Mouse (Mus musculus) midbrain, embryonic 13.5 days (tissue): ENCODE data around the gene Hgfac. TPM values are rescaled to one million over a fixed set of nuclear protein-coding genes. Genes with fewer than 3 reads are reported as not detected.

Source experiments
- ATAC-seq: fragments of 200-750 bp; cut with Nextera tagmentation; 2 replicates; pipeline ENCODE4 v1.8.0; 2017; ENCODE audit warnings: mild to moderate bottlenecking, moderate TSS enrichment, moderate library complexity
- H3K27ac ChIP-seq: fragments of 300-500 bp; sonication (generic); 2 replicates; pipeline ENCODE4 v1.5.1; 2015; ENCODE audit warnings: inconsistent platforms, mild to moderate bottlenecking, moderate library complexity
- H3K27me3 ChIP-seq: fragments of 300-500 bp; sonication (generic); 2 replicates; pipeline ENCODE4 v1.6.1; 2015; ENCODE audit warnings: mild to moderate bottlenecking, inconsistent platforms
- H3K36me3 ChIP-seq: fragments of 300-500 bp; sonication (generic); 2 replicates; pipeline ENCODE4 v1.6.1; 2015; ENCODE audit warnings: mild to moderate bottlenecking, inconsistent platforms
- H3K4me1 ChIP-seq: fragments of 300-500 bp; sonication (generic); replicated peaks from 2 replicates; pipeline ENCODE4 v1.6.1; 2015; ENCODE audit warnings: inconsistent platforms
- H3K4me2 ChIP-seq: fragments of 300-500 bp; sonication (generic); replicated peaks from 2 replicates; pipeline ENCODE4 v1.6.1; 2015; ENCODE audit warnings: moderate library complexity, mild to moderate bottlenecking, inconsistent platforms
- H3K4me3 ChIP-seq: fragments of 300-500 bp; sonication (generic); replicated peaks from 2 replicates; pipeline ENCODE4 v1.5.1; 2015; ENCODE audit warnings: mild to moderate bottlenecking, inconsistent platforms
- H3K9ac ChIP-seq: fragments of 300-500 bp; sonication (generic); replicated peaks from 2 replicates; pipeline ENCODE4 v1.6.1; 2015; ENCODE audit warnings: mild to moderate bottlenecking, inconsistent platforms
- H3K9me3 ChIP-seq: fragments of 300-500 bp; sonication (generic); 2 replicates; pipeline ENCODE4 v1.6.1; 2016; ENCODE audit warnings: mild to moderate bottlenecking, inconsistent platforms
- WGBS: fragments of 180-500 bp; shearing (Covaris S2); methylation state at CpG from one replicate; pipeline ENCODE4 v1.1.7; 2015; 5-methylcytosine and 5-hydroxymethylcytosine counted together
- microRNA-seq: library from miRNA; unstranded; fragments of <30 nt; microRNA quantifications from one replicate; pipeline ENCODE4, GENCODE M21; 2016
- polyA plus RNA-seq: library from polyadenylated mRNA; unstranded; fragments of >200 nt; fragmentation: Nextera tagmentation; extraction: Ambion mirVana; gene quantifications from 2 replicates; pipeline ENCODE4 v1.2.1, GENCODE M21; 2015

The Hgfac gene
- polyA plus RNA-seq, 1 experiment from 2014 or later, result 1.0 TPM

- Histone ChIP-seq H3K27me3 (no peaks in the 10 kb centered on the region), H3K9ac (no peak overlapping the region), H3K27ac (no peak overlapping the region), H3K4me1 (peaks cover 16% of the 10 kb centered on the region; the same call in 1 of the 2 replicates), H3K36me3 (no peaks in the 10 kb centered on the region), H3K4me3 (no peak overlapping the region), H3K9me3 (no peaks in the 10 kb centered on the region), H3K4me2 (no peak overlapping the region)
- ATAC-seq, result no peak
- 82% methylated on average over 11 of the region's 11 CpGs for WGBS
Observed at GRCm38 (mm10) chr5:35073235-35073634, 31.9 kb downstream of the Hgfac start.

- H3K9ac ChIP-seq, result no peak overlapping the region
- H3K36me3 ChIP-seq, result no peaks in the 10 kb centered on the region
- H3K4me1 ChIP-seq, result peaks cover 18% of the 10 kb centered on the region
- H3K4me2 ChIP-seq, result no peak overlapping the region
- H3K27ac ChIP-seq, result no peak overlapping the region
- H3K9me3 ChIP-seq, result no peaks in the 10 kb centered on the region
- ATAC-seq, result no peak
- WGBS, result 72% methylated on average over 9 of the region's 9 CpGs
- H3K27me3 ChIP-seq, result peaks cover 5% of the 10 kb centered on the region; the same call in 1 of the 2 replicates
- H3K4me3 ChIP-seq, result no peak overlapping the region
Observed at GRCm38 (mm10) chr5:35073992-35074391, 32.7 kb downstream of the Hgfac start.

- Histone ChIP-seq H3K36me3 (no peaks in the 10 kb centered on the region), H3K27ac (no peak overlapping the region), H3K27me3 (peaks cover 14% of the 10 kb centered on the region), H3K4me1 (peaks cover 12% of the 10 kb centered on the region), H3K4me2 (no peak overlapping the region), H3K9ac (no peak overlapping the region), H3K9me3 (no peaks in the 10 kb centered on the region), H3K4me3 (no peak overlapping the region)
- 89% methylated on average over 1 of the region's 1 CpGs for WGBS
- no peak for ATAC-seq
Observed at GRCm38 (mm10) chr5:35076369-35076768, 35.1 kb downstream of the Hgfac start.

GRCm38 (mm10) chr5:35079101-35079500 lies 37.8 kb downstream of the Hgfac start:
- Histone ChIP-seq H3K27me3 (peaks cover 14% of the 10 kb centered on the region), H3K9ac (no peak overlapping the region), H3K36me3 (no peaks in the 10 kb centered on the region), H3K9me3 (no peaks in the 10 kb centered on the region), H3K4me1 (peaks cover 10% of the 10 kb centered on the region), H3K27ac (no peak overlapping the region), H3K4me3 (no peak overlapping the region), H3K4me2 (no peak overlapping the region)
- no peak for ATAC-seq
- WGBS, result 36% methylated on average over 18 of the region's 18 CpGs

GRCm38 (mm10) chr5:35084913-35085312 lies 43.6 kb downstream of the Hgfac start:
- H3K9me3 ChIP-seq, result no peaks in the 10 kb centered on the region
- H3K4me3 ChIP-seq, result no peak overlapping the region
- H3K4me2 ChIP-seq, result no peak overlapping the region
- no peaks in the 10 kb centered on the region for H3K27me3 ChIP-seq
- no peaks in the 10 kb centered on the region for H3K36me3 ChIP-seq
- H3K9ac ChIP-seq, result no peak overlapping the region
- WGBS, result 72% methylated on average over 3 of the region's 3 CpGs
- H3K27ac ChIP-seq, result no peak overlapping the region
- H3K4me1 ChIP-seq, result no peaks in the 10 kb centered on the region
- ATAC-seq, result no peak

GRCm38 (mm10) chr5:35088785-35089613 lies 47.7 kb downstream of the Hgfac start:
- WGBS, result 71% methylated on average over 9 of the region's 9 CpGs
- Histone ChIP-seq H3K9ac (no peak overlapping the region), H3K4me3 (no peak overlapping the region), H3K27ac (no peak overlapping the region), H3K36me3 (peaks cover 35% of the 10 kb centered on the region), H3K9me3 (no peaks in the 10 kb centered on the region), H3K4me1 (no peaks in the 10 kb centered on the region), H3K27me3 (no peaks in the 10 kb centered on the region), H3K4me2 (no peak overlapping the region)
- ATAC-seq, result 0 out of 2 replicates have a peak, but pooled peaks have one; percentile 27

GRCm38 (mm10) chr5:35089614-35089963 lies 48.3 kb downstream of the Hgfac start:
- WGBS, result 79% methylated on average over 5 of the region's 5 CpGs
- no peak overlapping the region for H3K27ac ChIP-seq
- no peak for ATAC-seq

GRCm38 (mm10) chr5:35091636-35092035 lies 50.3 kb downstream of the Hgfac start:
- no peaks in the 10 kb centered on the region for H3K9me3 ChIP-seq
- no peak overlapping the region for H3K27ac ChIP-seq
- no peak overlapping the region for H3K4me3 ChIP-seq
- ATAC-seq, result no peak
- no peak overlapping the region for H3K9ac ChIP-seq
- no peak overlapping the region for H3K4me2 ChIP-seq
- 88% methylated on average over 3 of the region's 3 CpGs for WGBS
- no peaks in the 10 kb centered on the region for H3K27me3 ChIP-seq
- no peaks in the 10 kb centered on the region for H3K4me1 ChIP-seq
- H3K36me3 ChIP-seq, result peaks cover 59% of the 10 kb centered on the region

More at GRCm38 (mm10) chr5:35089614-35089963, 48.3 kb downstream of the Hgfac start:
- H3K4me3 ChIP-seq, result no peak overlapping the region
- peaks cover 38% of the 10 kb centered on the region for H3K36me3 ChIP-seq
- H3K4me1 ChIP-seq, result no peaks in the 10 kb centered on the region
- H3K9me3 ChIP-seq, result no peaks in the 10 kb centered on the region
- no peak overlapping the region for H3K9ac ChIP-seq
- H3K27me3 ChIP-seq, result no peaks in the 10 kb centered on the region
- H3K4me2 ChIP-seq, result no peak overlapping the region

Small RNA genes lying within 50 kb of the gene (microRNA-seq; reads per million reads assigned to microRNA genes)
- 14.0 reads per million, percentile 31 among the genes with 10 or more reads in this experiment for gene Mir3097

Other genes with a start within 250 kb of the Hgfac start
- 2.3 TPM in 2 replicates for gene Msantd1, start 133.5 kb upstream of the Hgfac start, polyA plus RNA-seq
- gene Rgs12, start 92.1 kb upstream of the Hgfac start, polyA plus RNA-seq, result 67.5 and 72.3 TPM in 2 replicates
- 2.2 and 3.4 TPM in 2 replicates for gene Dok7, start 15.3 kb downstream of the Hgfac start, polyA plus RNA-seq
- 108 and 114 TPM in 2 replicates for gene Lrpap1, start 64.3 kb downstream of the Hgfac start, polyA plus RNA-seq
- 0.05 and 0.07 TPM in 2 replicates for gene Adra2c, start 236.8 kb downstream of the Hgfac start, polyA plus RNA-seq